Mouse (Mus musculus) forebrain, embryonic 11.5 days (tissue): ENCODE results near the gene Spats2l. TPM values are rescaled to one million over a fixed set of nuclear protein-coding genes. Genes with fewer than 3 reads are reported as not detected.
A peak's percentile ranks its signal among the peaks of the same experiment; 100 is the strongest.

Source experiments
- ATAC-seq: fragments of 200-750 bp; cut with Nextera tagmentation; replicated peaks from 2 replicates; pipeline ENCODE4 v1.8.0; 2017; ENCODE audit warnings: moderate TSS enrichment; ENCODE audit not compliant: low FRiP score
- DNase-seq: peaks from one replicate; pipeline ENCODE4 v3.0.0-alpha.2; 2017; ENCODE audit warnings: low spot score
- H3K27ac ChIP-seq: fragments of 300-500 bp; sonication (generic); 2 replicates; pipeline ENCODE4 v1.5.1; 2014; ENCODE audit warnings: low read depth, low read length
- H3K27me3 ChIP-seq: fragments of 300-500 bp; sonication (generic); 2 replicates; pipeline ENCODE4 v1.6.1; 2014; ENCODE audit warnings: mild to moderate bottlenecking, low read length, mixed read lengths; ENCODE audit not compliant: control insufficient read depth, insufficient read depth
- H3K36me3 ChIP-seq: fragments of 300-500 bp; sonication (generic); 2 replicates; pipeline ENCODE4 v1.6.1; 2014; ENCODE audit warnings: mild to moderate bottlenecking, low read length, moderate library complexity, mixed read lengths; ENCODE audit not compliant: control insufficient read depth, insufficient read depth
- H3K4me1 ChIP-seq: fragments of 300-500 bp; sonication (generic); replicated peaks from 2 replicates; pipeline ENCODE4 v1.6.1; 2014; ENCODE audit warnings: low read length, mixed read lengths; ENCODE audit not compliant: control insufficient read depth, insufficient read depth
- H3K4me2 ChIP-seq: fragments of 300-500 bp; sonication (generic); 2 replicates; pipeline ENCODE4 v1.6.1; 2014; ENCODE audit warnings: low read depth, mild to moderate bottlenecking, low read length, moderate library complexity, mixed read lengths; ENCODE audit not compliant: severe bottlenecking
- H3K4me3 ChIP-seq: fragments of 300-500 bp; sonication (generic); 2 replicates; pipeline ENCODE4 v1.5.1; 2014; ENCODE audit warnings: low read depth, low read length
- H3K9ac ChIP-seq: fragments of 300-500 bp; sonication (generic); 2 replicates; pipeline ENCODE4 v1.6.1; 2014; ENCODE audit warnings: low read length
- H3K9me3 ChIP-seq: fragments of 300-500 bp; sonication (generic); 2 replicates; pipeline ENCODE4 v1.6.1; 2016; ENCODE audit warnings: low read length, mixed read lengths; ENCODE audit not compliant: control insufficient read depth
- WGBS: fragments of 180-500 bp; shearing (Covaris S2); extraction: QIAGEN DNeasy Blood & Tissue Kit; methylation state at CpG from one replicate; pipeline ENCODE4 v1.1.7; 2014; 5-methylcytosine and 5-hydroxymethylcytosine counted together
- polyA plus RNA-seq: library from polyadenylated mRNA; unstranded; fragments of >200 nt; fragmentation: Nextera tagmentation; extraction: Ambion mirVana; gene quantifications from 2 replicates; pipeline ENCODE4 v1.2.1, GENCODE M21; 2014

Gene Spats2l
- polyA plus RNA-seq, 1 experiment from 2014 or later = 37.5 TPM

GRCm38 (mm10) chr1:57917342-57917741, 143.4 kb downstream of the Spats2l start:
- WGBS = 87% methylated on average over 5 of the region's 5 CpGs
- no peak overlapping the region for H3K4me2 ChIP-seq
- no peaks in the 10 kb centered on the region for H3K9me3 ChIP-seq
- DNase-seq = no peak
- H3K9ac ChIP-seq = no peak overlapping the region
- no peak for ATAC-seq
- no peak overlapping the region for H3K27ac ChIP-seq
- H3K4me3 ChIP-seq = no peak overlapping the region
- no peaks in the 10 kb centered on the region for H3K4me1 ChIP-seq
- H3K36me3 ChIP-seq = no peaks in the 10 kb centered on the region
- H3K27me3 ChIP-seq = no peaks in the 10 kb centered on the region

- H3K27ac ChIP-seq = no peak overlapping the region
- no peak for ATAC-seq
- H3K36me3 ChIP-seq = no peaks in the 10 kb centered on the region
- no peaks in the 10 kb centered on the region for H3K4me1 ChIP-seq
- H3K27me3 ChIP-seq = no peaks in the 10 kb centered on the region
- no peaks in the 10 kb centered on the region for H3K9me3 ChIP-seq
- WGBS = 87% methylated on average over 4 of the region's 4 CpGs
- H3K4me2 ChIP-seq = no peak overlapping the region
- no peak for DNase-seq
- no peak overlapping the region for H3K9ac ChIP-seq
- no peak overlapping the region for H3K4me3 ChIP-seq
Measured at GRCm38 (mm10) chr1:57918567-57918966, 144.6 kb downstream of the Spats2l start.

- no peaks in the 10 kb centered on the region for H3K9me3 ChIP-seq
- no peaks in the 10 kb centered on the region for H3K36me3 ChIP-seq
- DNase-seq (no peak), ATAC-seq (no peak)
- no peak overlapping the region for H3K9ac ChIP-seq
- H3K27ac ChIP-seq = no peak overlapping the region
- 66% methylated on average over 1 of the region's 1 CpGs for WGBS
- H3K27me3 ChIP-seq = no peaks in the 10 kb centered on the region
- no peaks in the 10 kb centered on the region for H3K4me1 ChIP-seq
- H3K4me2 ChIP-seq = no peak overlapping the region
- no peak overlapping the region for H3K4me3 ChIP-seq
Measured at GRCm38 (mm10) chr1:57934287-57934686, 160.3 kb downstream of the Spats2l start.

- H3K9me3 ChIP-seq = no peaks in the 10 kb centered on the region
- WGBS = 30% methylated on average over 10 of the region's 10 CpGs
- no peak overlapping the region for H3K27ac ChIP-seq
- no peaks in the 10 kb centered on the region for H3K27me3 ChIP-seq
- no peak overlapping the region for H3K4me2 ChIP-seq
- no peak overlapping the region for H3K9ac ChIP-seq
- DNase-seq (no peak), ATAC-seq (peak; percentile 56; the same call in 1 of the 2 replicates)
- H3K4me3 ChIP-seq = no peak overlapping the region
- H3K36me3 ChIP-seq = no peaks in the 10 kb centered on the region
- peaks cover 6% of the 10 kb centered on the region; the same call in 1 of the 2 replicates for H3K4me1 ChIP-seq
Measured at GRCm38 (mm10) chr1:57940691-57941090, 166.7 kb downstream of the Spats2l start.

GRCm38 (mm10) chr1:57941095-57941494, 167.1 kb downstream of the Spats2l start:
- WGBS = 60% methylated on average over 7 of the region's 7 CpGs
- H3K4me2 ChIP-seq = no peak overlapping the region
- peaks cover 6% of the 10 kb centered on the region; the same call in 1 of the 2 replicates for H3K4me1 ChIP-seq
- ATAC-seq (no peak), DNase-seq (no peak)
- no peaks in the 10 kb centered on the region for H3K36me3 ChIP-seq
- H3K27me3 ChIP-seq = no peaks in the 10 kb centered on the region
- H3K9ac ChIP-seq = no peak overlapping the region
- H3K27ac ChIP-seq = no peak overlapping the region
- no peak overlapping the region for H3K4me3 ChIP-seq
- no peaks in the 10 kb centered on the region for H3K9me3 ChIP-seq

- Histone ChIP-seq H3K27me3 (no peaks in the 10 kb centered on the region), H3K9me3 (no peaks in the 10 kb centered on the region), H3K36me3 (no peaks in the 10 kb centered on the region), H3K4me1 (peaks cover 6% of the 10 kb centered on the region; the same call in 1 of the 2 replicates), H3K4me3 (no peak overlapping the region), H3K9ac (no peak overlapping the region), H3K27ac (no peak overlapping the region), H3K4me2 (no peak overlapping the region)
- 38% methylated on average over 11 of the region's 11 CpGs for WGBS
- DNase-seq (no peak), ATAC-seq (no peak)
Measured at GRCm38 (mm10) chr1:57941734-57942133, 167.8 kb downstream of the Spats2l start.

- WGBS = 65% methylated on average over 6 of the region's 6 CpGs
- no peaks in the 10 kb centered on the region for H3K9me3 ChIP-seq
- no peak overlapping the region for H3K27ac ChIP-seq
- no peaks in the 10 kb centered on the region for H3K36me3 ChIP-seq
- no peaks in the 10 kb centered on the region for H3K27me3 ChIP-seq
- H3K4me2 ChIP-seq = no peak overlapping the region
- H3K4me3 ChIP-seq = no peak overlapping the region
- DNase-seq = no peak
- peaks cover 6% of the 10 kb centered on the region; the same call in 1 of the 2 replicates for H3K4me1 ChIP-seq
- no peak for ATAC-seq
- H3K9ac ChIP-seq = no peak overlapping the region
Measured at GRCm38 (mm10) chr1:57942215-57942614, 168.3 kb downstream of the Spats2l start.

GRCm38 (mm10) chr1:57947552-57948347, 173.8 kb downstream of the Spats2l start:
- no peaks in the 10 kb centered on the region for H3K36me3 ChIP-seq
- no peak for ATAC-seq
- H3K4me3 ChIP-seq = no peak overlapping the region
- no peak overlapping the region for H3K27ac ChIP-seq
- H3K4me2 ChIP-seq = no peak overlapping the region
- DNase-seq = no peak
- no peaks in the 10 kb centered on the region for H3K9me3 ChIP-seq
- 39% methylated on average over 2 of the region's 2 CpGs for WGBS
- H3K9ac ChIP-seq = no peak overlapping the region
- no peaks in the 10 kb centered on the region for H3K27me3 ChIP-seq
- 0 out of 2 replicates have a peak, but pooled peaks cover 4% of the 10 kb centered on the region for H3K4me1 ChIP-seq

- ATAC-seq (no peak), DNase-seq (no peak)
- H3K36me3 ChIP-seq = no peaks in the 10 kb centered on the region
- H3K27ac ChIP-seq = no peak overlapping the region
- no peaks in the 10 kb centered on the region for H3K27me3 ChIP-seq
- H3K9ac ChIP-seq = no peak overlapping the region
- no peak overlapping the region for H3K4me3 ChIP-seq
- H3K4me1 ChIP-seq = 0 out of 2 replicates have a peak, but pooled peaks cover 4% of the 10 kb centered on the region
- no peaks in the 10 kb centered on the region for H3K9me3 ChIP-seq
- no peak overlapping the region for H3K4me2 ChIP-seq
- 3% methylated on average over 1 of the region's 1 CpGs for WGBS
Measured at GRCm38 (mm10) chr1:57949195-57949594, 175.2 kb downstream of the Spats2l start.
